Mouse (Mus musculus) midbrain, embryonic 11.5 days (tissue): ENCODE measurements around the gene B4galt4. TPM values are rescaled to one million over a fixed set of nuclear protein-coding genes. Genes with fewer than 3 reads are reported as not detected.
A peak's percentile ranks its signal among the peaks of the same experiment; 100 is the strongest.
"Not testable (repeated sequence)": the region's sequence is repeated elsewhere in the genome, so short reads cannot be mapped to it uniquely, and the experiment has no call there.

Source experiments
- ATAC-seq: fragments of 200-750 bp; cut with Nextera tagmentation; 2 replicates; pipeline ENCODE4 v1.8.0; 2017; ENCODE audit warnings: moderate TSS enrichment, moderate library complexity; ENCODE audit not compliant: low FRiP score
- DNase-seq: peaks from one replicate; pipeline ENCODE4 v3.0.0; 2015; ENCODE audit warnings: low spot score; ENCODE audit errors: missing footprints
- H3K27ac ChIP-seq: fragments of 300-500 bp; sonication (generic); 2 replicates; pipeline ENCODE4 v1.5.1; 2014; ENCODE audit warnings: low read depth, low read length
- H3K27me3 ChIP-seq: fragments of 300-500 bp; sonication (generic); 2 replicates; pipeline ENCODE4 v1.6.1; 2014; ENCODE audit warnings: mild to moderate bottlenecking, low read length, moderate library complexity, mixed read lengths; ENCODE audit not compliant: control insufficient read depth, insufficient read depth
- H3K36me3 ChIP-seq: fragments of 300-500 bp; sonication (generic); 2 replicates; pipeline ENCODE4 v1.6.1; 2014; ENCODE audit warnings: mild to moderate bottlenecking, low read length, moderate library complexity, mixed read lengths; ENCODE audit not compliant: control insufficient read depth, insufficient read depth
- H3K4me1 ChIP-seq: fragments of 300-500 bp; sonication (generic); 2 replicates; pipeline ENCODE4 v1.6.1; 2014; ENCODE audit warnings: low read length; ENCODE audit not compliant: control insufficient read depth, insufficient read depth
- H3K4me2 ChIP-seq: fragments of 300-500 bp; sonication (generic); 2 replicates; pipeline ENCODE4 v1.6.1; 2014; ENCODE audit warnings: mild to moderate bottlenecking, moderate library complexity
- H3K4me3 ChIP-seq: fragments of 300-500 bp; sonication (generic); 2 replicates; pipeline ENCODE4 v1.5.1; 2014; ENCODE audit warnings: low read depth, low read length
- H3K9ac ChIP-seq: fragments of 300-500 bp; sonication (generic); 2 replicates; pipeline ENCODE4 v1.6.1; 2014; ENCODE audit warnings: low read length
- H3K9me3 ChIP-seq: fragments of 300-500 bp; sonication (generic); 2 replicates; pipeline ENCODE4 v1.6.1; 2016; ENCODE audit warnings: low read length; ENCODE audit not compliant: control insufficient read depth
- WGBS: fragments of 180-500 bp; shearing (Covaris S2); extraction: QIAGEN DNeasy Blood & Tissue Kit; methylation state at CpG from one replicate; pipeline ENCODE4 v1.1.7; 2014; 5-methylcytosine and 5-hydroxymethylcytosine counted together
- polyA plus RNA-seq: library from polyadenylated mRNA; unstranded; fragments of >200 nt; fragmentation: Nextera tagmentation; extraction: Ambion mirVana; gene quantifications from 2 replicates; pipeline ENCODE4 v1.2.1, GENCODE M21; 2014

B4galt4 gene
- polyA plus RNA-seq, 1 experiment from 2014 or later = 29.9 TPM

DNA sequence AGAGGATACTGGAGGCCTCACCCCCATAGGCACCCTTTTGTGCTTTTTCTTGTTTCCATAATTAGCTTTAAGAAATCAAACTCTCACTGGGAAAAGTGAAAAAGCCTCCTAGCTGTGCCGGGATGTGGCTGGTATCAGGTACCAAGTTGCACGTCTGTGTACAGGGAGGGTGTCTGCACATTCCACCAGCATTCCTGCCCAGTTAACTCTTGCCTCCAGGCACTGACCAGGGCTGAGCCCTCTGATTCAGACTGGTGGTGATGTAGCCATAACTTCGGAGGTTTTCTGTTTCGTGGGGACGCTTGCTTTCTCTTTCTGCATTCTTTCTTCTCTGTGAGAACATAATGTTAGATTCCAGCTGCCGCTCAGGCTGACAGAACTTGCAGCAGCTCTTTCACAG, 51.1 kb downstream of the B4galt4 start:
- Histone ChIP-seq H3K4me3 (no peak overlapping the region), H3K9ac (no peak overlapping the region), H3K27me3 (no peaks in the 10 kb centered on the region), H3K36me3 (no peaks in the 10 kb centered on the region), H3K4me2 (no peak overlapping the region), H3K27ac (no peak overlapping the region), H3K9me3 (no peaks in the 10 kb centered on the region), H3K4me1 (no peaks in the 10 kb centered on the region)
- DNase-seq (no peak), ATAC-seq (no peak)
- 81% methylated on average over 6 of the region's 6 CpGs for WGBS

DNA sequence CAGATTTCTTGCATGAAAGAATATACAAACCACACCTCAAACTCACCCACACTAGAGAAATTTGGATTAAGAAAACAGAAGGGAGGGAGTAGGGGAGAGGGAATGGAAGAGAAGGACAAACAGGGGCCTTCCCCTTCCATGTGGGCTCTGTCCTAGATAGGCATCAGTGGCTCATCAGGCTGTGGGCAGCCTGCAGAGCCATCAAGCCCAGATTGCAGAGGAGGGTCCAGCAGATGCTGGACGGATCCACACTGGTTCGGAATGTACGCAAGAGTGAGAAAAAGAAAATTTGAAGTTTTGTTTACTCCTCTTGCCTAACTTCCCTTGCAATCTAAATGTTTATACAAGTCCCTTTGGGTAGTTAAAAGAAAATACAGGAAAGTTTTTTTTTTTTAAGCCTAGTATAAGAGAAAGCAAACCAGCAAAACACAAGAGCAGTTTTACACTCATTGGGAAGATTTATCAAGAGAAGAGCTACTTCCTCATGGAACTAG, 56.9 kb downstream of the B4galt4 start:
- ATAC-seq (no peak), DNase-seq (no peak)
- no peak overlapping the region for H3K4me3 ChIP-seq
- H3K27ac ChIP-seq = no peak overlapping the region
- H3K9me3 ChIP-seq = no peaks in the 10 kb centered on the region
- no peak overlapping the region for H3K4me2 ChIP-seq
- no peaks in the 10 kb centered on the region for H3K4me1 ChIP-seq
- H3K36me3 ChIP-seq = no peaks in the 10 kb centered on the region
- H3K9ac ChIP-seq = no peak overlapping the region
- H3K27me3 ChIP-seq = no peaks in the 10 kb centered on the region
- 84% methylated on average over 3 of the region's 3 CpGs for WGBS

DNA sequence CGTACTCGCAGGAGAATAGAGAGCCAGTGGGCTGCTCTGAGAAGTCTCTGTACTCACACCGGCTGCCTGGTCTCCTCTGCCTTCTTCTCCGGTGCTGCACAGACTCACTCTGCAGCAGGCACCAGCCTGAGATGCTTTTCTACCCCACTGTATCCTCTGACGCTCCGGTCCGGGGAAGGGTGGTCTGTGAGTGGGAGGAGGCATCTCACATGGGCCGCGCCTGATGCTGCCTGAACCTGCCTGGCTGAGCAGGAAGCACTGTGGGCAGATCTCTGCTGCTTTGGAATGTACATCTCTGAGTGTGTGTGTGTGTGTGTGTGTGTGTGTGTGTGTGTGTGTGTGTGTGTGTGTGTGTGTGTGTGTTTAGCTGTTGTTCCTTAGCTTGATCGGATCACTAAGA, 58.0 kb downstream of the B4galt4 start, which contains the start of gene Upk1b:
Gene Upk1b, minus strand, starts transcription at position 238 of the 400 bp plus-strand sequence.
- peak; percentile 77 for DNase-seq

DNA sequence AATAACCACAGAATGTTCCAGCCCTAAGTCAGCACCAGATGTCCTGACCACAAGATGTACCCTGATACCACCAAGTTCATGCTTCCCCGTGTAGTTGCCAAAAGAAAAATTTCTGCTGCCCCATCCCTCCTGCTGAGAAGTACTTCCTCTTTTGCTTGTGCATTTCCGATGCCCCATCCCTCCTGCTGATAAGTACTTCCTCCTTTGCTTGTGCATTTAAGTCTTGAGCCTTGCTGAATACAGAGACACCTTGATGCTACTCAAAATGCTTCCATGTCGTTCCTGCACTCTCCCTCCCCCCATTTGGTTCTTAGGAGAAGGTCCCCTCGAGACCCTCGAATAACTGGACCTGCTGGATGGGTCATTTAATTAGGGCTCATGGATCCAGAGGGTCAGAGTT, 65.7 kb downstream of the B4galt4 start:
- H3K4me1 ChIP-seq, H3K4me3 ChIP-seq, H3K36me3 ChIP-seq, H3K27ac ChIP-seq, H3K9ac ChIP-seq, H3K27me3 ChIP-seq, H3K9me3 ChIP-seq, ATAC-seq, H3K4me2 ChIP-seq: not testable (repeated sequence)
- peak; percentile 78 for DNase-seq
- WGBS = 88% methylated on average over 5 of the region's 5 CpGs

More for the DNA sequence above, 58.0 kb downstream of the B4galt4 start, which contains the start of gene Upk1b:
- WGBS = 42% methylated on average over 10 of the region's 10 CpGs
- H3K36me3 ChIP-seq = no peaks in the 10 kb centered on the region
- H3K9me3 ChIP-seq = no peaks in the 10 kb centered on the region
- H3K4me1 ChIP-seq = no peaks in the 10 kb centered on the region
- no peak within 1 kb of the TSS for H3K9ac ChIP-seq
- H3K4me2 ChIP-seq = no peak within 1 kb of the TSS
- H3K4me3 ChIP-seq = no peak within 1 kb of the TSS
- ATAC-seq = no peak
- no peak within 1 kb of the TSS for H3K27ac ChIP-seq
- no peaks in the 10 kb centered on the region for H3K27me3 ChIP-seq

DNA sequence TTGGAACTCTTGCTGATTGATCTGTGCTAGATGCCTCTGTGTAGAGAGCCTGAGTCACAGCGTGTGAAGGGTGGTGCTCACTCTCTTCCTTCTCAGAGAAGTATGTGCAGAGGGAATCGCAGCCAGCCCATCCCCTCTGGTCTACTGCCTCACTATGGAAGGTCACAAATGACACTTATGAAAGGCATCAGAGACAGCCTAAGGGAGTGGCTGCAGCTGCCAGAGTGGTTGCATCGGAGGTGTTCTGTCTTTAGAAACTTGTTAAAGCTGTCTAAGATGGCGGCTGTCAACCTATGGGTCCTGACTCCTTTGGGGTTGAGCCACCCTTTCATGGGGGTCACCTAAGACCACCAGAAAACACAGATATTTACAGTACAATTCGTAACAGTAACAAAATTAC, 68.1 kb downstream of the B4galt4 start:
- H3K4me2 ChIP-seq = no peak overlapping the region
- WGBS = 87% methylated on average over 5 of the region's 5 CpGs

DNA sequence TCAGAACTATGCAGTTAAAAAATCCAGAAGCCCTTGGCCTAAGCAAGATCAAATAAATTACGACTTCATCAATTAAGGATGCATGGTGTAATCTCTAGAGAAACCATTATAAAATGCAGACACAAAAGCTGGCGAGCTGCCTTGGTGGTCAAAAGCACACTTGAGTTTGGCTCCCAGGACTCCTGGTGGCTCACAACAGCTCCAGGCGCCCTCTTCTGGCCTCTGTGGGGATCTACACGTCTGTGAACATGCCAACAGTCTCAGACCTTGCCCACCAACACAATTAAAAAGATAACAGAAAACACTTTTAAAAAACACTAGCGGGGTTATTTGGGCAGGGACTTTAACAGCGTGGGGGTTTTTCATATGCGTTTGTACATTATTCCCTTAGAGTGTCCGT, 70.5 kb downstream of the B4galt4 start:
- Histone ChIP-seq H3K9ac (no peak overlapping the region), H3K4me3 (no peak overlapping the region), H3K4me2 (no peak overlapping the region), H3K36me3 (no peaks in the 10 kb centered on the region), H3K27me3 (no peaks in the 10 kb centered on the region), H3K4me1 (0 out of 2 replicates have a peak, but pooled peaks cover 3% of the 10 kb centered on the region), H3K9me3 (no peaks in the 10 kb centered on the region), H3K27ac (no peak overlapping the region)
- 35% methylated on average over 8 of the region's 8 CpGs for WGBS
- peak; percentile 96 for DNase-seq
- ATAC-seq = no peak

More for the DNA sequence above, 68.1 kb downstream of the B4galt4 start:
- ATAC-seq (no peak), DNase-seq (no peak)
- Histone ChIP-seq H3K9ac (no peak overlapping the region), H3K27me3 (no peaks in the 10 kb centered on the region), H3K4me1 (no peaks in the 10 kb centered on the region), H3K9me3 (no peaks in the 10 kb centered on the region), H3K27ac (no peak overlapping the region), H3K4me3 (no peak overlapping the region), H3K36me3 (no peaks in the 10 kb centered on the region)

Other genes starting within 250 kb of the B4galt4 start
- gene Timmdc1, start 219.6 kb upstream of the B4galt4 start, polyA plus RNA-seq = 27.6 and 29.2 TPM in 2 replicates
- gene Poglut1, start 192.0 kb upstream of the B4galt4 start, polyA plus RNA-seq = 68.4 and 75.9 TPM in 2 replicates
- gene Tmem39a, start 183.6 kb upstream of the B4galt4 start, polyA plus RNA-seq = 79.4 and 80.5 TPM in 2 replicates
- 7.1 and 8.4 TPM in 2 replicates for gene Arhgap31, start 29.0 kb upstream of the B4galt4 start, polyA plus RNA-seq
- 1.6 and 2.2 TPM in 2 replicates for gene Upk1b, start 58.1 kb downstream of the B4galt4 start, polyA plus RNA-seq
- gene 4930435E12Rik, start 86.5 kb downstream of the B4galt4 start, polyA plus RNA-seq = not detected in 2 replicates
- 2.0 and 2.1 TPM in 2 replicates for gene Igsf11, start 150.4 kb downstream of the B4galt4 start, polyA plus RNA-seq